Mouse (Mus musculus): ENCODE results near the gene Rab3gap1.
A peak's percentile ranks its signal among the peaks of the same experiment; 100 is the strongest.

Rab3gap1 gene

DNA sequence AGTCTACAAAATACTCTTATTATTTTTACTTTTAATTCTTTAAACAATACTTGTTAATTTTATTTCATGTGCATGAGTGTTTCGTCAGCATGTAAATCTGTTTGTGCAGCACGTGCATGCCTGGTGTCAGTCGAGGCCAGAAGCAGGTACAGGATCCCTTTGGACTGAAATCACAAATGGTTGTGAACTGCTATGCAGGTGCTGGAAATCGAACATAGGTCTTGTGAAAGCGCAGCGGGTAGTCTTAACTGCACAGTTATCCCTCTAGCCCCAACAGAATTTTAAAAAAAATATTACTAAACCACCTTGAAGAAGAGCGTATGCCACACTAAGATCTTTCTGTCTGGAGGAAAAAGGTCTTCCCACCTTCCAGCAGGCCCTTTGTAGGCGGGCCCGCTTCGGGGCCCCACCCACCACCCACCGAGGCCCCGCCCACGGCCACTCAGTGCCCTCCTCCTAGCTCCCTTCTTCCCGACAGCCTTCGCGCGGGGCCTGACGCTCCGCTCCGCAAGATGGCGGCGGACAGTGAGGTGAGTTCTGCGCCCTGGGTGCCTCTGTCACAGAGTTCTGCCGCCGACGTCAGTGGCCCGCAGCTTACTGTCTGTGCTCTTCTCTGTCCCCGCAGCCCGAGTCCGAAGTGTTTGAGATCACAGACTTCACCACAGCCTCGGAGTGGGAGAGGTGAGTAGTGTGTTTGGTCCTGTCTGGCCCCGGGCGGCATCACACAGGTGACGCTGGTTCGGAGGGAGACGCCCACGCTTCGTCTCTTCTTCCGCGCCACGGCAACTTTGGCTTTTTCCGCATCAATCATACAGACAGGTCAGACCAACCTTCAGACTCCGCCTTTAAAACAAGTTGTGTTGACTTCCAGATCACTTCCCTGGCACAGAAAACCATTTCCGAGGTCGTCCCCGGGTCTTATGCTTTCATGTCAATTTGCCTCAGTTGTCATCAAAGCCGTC, at the start of gene Rab3gap1:
TSS of gene Rab3gap1 (plus strand) at position 474 of the 962 bp plus-strand sequence.
- peak; percentile 80 for DNase-seq (ENCODE audit: low read depth, low spot score)

DNA sequence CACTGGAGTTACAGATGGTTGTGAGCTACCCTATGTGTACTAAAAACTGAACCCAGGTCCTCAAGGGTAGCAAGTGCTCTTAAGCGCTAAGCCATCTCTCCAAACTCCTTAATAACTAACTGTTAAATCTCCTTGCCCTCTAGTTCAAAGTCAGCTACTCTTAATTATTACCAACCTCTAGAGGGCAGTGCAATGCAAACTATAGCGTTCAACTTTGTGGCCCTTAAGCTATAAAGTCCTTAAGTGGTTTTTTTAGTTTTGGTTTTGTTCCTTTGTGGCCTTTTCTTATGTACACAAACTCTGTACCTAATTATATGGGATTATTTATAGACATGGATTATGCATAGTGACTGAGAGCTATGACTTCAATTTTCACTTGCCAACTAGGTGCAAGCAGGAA, 41.2 kb upstream of the Rab3gap1 start:
- peak; percentile 16 for DNase-seq (ENCODE audit: low read depth, low spot score)

- no peak for DNase-seq (ENCODE audit: low read depth, low spot score)
Measured at GRCm38 (mm10) chr1:127830215-127830921, 38.2 kb upstream of the Rab3gap1 start.

- DNase-seq (ENCODE audit: low read depth, low spot score): no peak
Measured at GRCm38 (mm10) chr1:127833714-127834113, 34.9 kb upstream of the Rab3gap1 start.

GRCm38 (mm10) chr1:127834202-127834601, 34.4 kb upstream of the Rab3gap1 start:
- DNase-seq (ENCODE audit: low read depth, low spot score): no peak

DNA sequence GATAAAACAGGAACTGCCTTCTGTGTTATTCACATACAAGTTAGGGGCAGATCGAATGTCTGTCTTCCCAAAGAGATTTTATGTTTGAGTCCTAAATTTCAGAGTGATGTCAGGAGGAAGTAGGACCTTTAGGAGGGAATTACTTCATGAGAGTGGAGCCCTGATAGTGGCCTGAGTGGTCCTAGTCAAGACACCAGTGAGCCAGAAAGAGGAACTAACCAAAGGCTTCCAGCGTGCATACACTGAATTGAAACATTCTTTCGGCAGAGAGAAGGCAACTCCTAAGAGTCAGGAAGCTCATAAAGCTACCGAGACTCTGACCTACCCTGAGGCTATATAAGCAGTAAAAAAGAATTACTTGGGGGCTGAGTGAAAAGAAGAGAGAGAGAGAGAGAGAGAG, 32.0 kb upstream of the Rab3gap1 start:
- no peak for DNase-seq (ENCODE audit: low read depth, low spot score)

DNA sequence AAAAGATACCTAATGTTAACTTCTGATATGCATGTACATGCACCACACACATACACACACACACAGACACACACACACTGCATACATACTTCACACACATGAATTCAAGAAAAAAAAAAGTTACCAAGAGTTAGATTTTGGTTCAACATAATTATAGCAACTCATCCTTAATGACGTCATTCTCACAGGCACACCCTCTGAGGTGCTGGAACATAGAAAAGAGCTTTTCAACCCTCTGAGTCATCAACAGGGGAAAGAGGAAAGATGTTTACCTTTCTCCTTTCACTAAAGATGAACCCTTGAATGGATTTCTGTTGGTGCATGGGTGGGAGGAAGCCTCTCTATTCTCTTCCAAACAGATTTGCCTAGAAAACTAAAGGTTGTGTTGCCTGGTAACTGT, 30.0 kb upstream of the Rab3gap1 start:
- DNase-seq (ENCODE audit: low read depth, low spot score): no peak

GRCm38 (mm10) chr1:127845472-127845871, 23.1 kb upstream of the Rab3gap1 start:
- no peak for DNase-seq (ENCODE audit: low read depth, low spot score)

- no peak for DNase-seq (ENCODE audit: low read depth, low spot score)
Measured at GRCm38 (mm10) chr1:127850075-127850610, 18.4 kb upstream of the Rab3gap1 start.

DNA sequence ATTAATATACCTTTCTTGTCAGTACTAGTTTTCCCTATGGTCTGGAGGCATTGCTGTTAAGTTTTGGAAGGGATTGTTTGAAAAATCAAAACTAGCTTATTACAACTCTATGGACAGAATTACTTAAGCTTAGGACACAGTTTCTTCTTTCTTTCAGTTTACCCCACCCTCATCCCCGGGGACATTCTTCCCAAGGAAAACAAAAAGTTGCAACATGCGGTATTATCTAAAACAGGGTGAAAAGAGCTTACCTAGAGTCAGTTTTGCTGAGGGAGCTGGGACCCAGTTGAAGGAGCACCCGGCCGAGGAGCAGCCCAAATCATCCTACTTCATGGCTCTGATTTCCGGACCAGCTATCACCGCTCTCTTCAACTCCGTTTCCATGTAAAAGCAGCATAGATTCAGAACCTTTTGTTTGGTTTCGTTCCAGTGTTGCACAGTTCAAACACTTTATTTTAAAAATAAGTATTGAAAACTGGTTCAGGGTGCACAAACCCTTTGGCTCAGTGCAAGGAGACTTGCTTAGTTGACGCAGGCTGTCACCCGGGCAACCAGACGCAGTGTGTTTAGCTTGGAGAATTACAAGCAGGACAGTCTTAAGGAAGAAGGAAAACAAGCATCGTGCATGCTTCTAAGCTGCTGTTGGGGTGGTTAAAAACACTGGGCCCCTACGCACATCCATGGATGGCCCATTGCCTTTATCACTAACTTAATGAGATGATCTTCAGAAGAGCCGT, 13.9 kb upstream of the Rab3gap1 start, which contains the start of gene Map3k19:
TSS of gene Map3k19 (minus strand) at position 546 of the 737 bp plus-strand sequence.
- no peak for DNase-seq (ENCODE audit: low read depth, low spot score)

GRCm38 (mm10) chr1:127858945-127859648, 9.5 kb upstream of the Rab3gap1 start:
- DNase-seq (ENCODE audit: low read depth, low spot score): no peak

GRCm38 (mm10) chr1:127859799-127860400, 8.7 kb upstream of the Rab3gap1 start:
- no peak for DNase-seq (ENCODE audit: low read depth, low spot score)

GRCm38 (mm10) chr1:127860492-127860891, 8.1 kb upstream of the Rab3gap1 start:
- no peak for DNase-seq (ENCODE audit: low read depth, low spot score)

DNA sequence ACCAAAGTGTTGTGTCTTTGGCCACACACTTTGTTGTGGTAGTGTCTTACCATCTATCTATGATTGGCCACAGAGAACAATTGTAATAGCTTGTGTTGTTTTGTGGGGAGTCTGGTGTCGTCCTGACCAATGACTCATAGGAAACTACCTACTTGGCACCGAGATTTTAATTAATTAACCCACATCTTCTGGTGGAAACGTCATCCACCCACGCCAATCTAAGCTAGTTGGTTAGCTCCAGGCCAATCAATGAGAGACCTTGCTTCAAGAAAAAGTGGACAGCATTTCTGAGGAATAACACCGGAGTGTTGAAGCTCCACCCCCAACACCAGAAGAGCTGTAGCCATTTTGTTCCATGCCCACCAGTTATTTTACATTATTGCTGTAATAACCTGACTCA, 6.7 kb upstream of the Rab3gap1 start:
- DNase-seq (ENCODE audit: low read depth, low spot score): no peak

GRCm38 (mm10) chr1:127863806-127864205, 4.8 kb upstream of the Rab3gap1 start:
- DNase-seq (ENCODE audit: low read depth, low spot score): no peak

- no peak for DNase-seq (ENCODE audit: low read depth, low spot score)
Measured at GRCm38 (mm10) chr1:127869276-127869675, 703 bp downstream of the Rab3gap1 start.

DNA sequence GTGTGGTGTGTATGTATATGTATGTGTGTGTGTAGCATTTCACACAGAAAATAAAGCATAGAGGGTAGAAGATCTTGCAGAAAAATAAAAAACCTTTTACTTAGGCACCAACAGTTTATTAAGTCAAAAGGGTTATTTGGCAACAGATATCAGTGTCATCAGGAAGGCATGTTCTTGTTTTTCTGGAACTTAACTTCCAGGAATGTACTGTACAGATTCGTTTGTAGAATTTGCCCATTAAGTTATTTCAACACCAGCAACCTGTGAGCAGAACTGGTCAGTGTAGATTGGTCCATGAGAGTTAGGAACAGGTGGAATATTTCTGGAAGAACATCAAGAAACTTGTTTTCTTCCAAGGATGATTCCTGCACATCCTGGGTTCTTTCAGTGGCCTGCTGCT, 30.8 kb downstream of the Rab3gap1 start:
- DNase-seq (ENCODE audit: low read depth, low spot score): no peak

GRCm38 (mm10) chr1:127904774-127905385, 36.3 kb downstream of the Rab3gap1 start:
- peak; percentile 9 for DNase-seq (ENCODE audit: low read depth, low spot score)

DNA sequence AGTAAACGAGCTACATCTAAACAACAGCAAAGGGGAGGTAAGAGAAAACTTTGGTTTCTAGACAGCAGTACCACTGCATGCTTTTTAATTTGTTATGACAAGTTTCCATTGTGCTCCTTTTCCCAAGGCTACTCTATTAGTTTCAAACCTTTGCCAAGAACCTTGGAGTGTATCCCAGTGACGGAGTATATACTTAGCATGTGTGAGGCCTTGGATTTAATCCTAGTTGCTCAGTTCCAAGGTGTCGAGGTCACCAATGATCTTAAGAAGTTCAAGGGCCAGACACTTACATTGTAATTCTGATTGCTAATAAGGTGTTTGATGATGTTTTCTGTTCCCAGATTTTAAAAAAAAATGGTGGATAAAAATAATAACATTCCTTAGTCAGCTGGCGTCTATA, 44.5 kb downstream of the Rab3gap1 start:
- no peak for DNase-seq (ENCODE audit: low read depth, low spot score)

DNA sequence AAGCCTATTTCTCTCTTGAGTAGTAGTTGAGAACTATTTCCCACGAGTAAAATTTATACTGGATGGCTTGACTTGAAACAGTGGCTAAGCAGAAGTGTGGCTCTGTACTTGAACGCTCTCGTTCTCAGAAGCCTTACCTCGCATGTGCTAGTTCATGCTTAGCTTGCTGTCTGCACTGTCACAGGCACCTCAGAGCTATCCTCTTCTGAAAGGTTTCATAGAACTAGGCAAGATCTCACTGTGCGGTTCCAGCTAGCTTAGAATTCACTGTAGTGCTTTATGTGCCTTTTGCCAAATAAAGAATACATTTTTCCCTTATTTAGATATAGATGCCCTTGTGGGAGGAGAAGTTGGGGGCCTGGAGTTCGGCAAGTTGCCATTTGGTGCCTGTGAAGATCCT, 46.7 kb downstream of the Rab3gap1 start:
- no peak for DNase-seq (ENCODE audit: low read depth, low spot score)
